Mouse (Mus musculus): ENCODE measurements around the gene Gm13271.
"Not testable (repeated sequence)": the region's sequence is repeated elsewhere in the genome, so short reads cannot be mapped to it uniquely, and the experiment has no call there.

The Gm13271 gene

GRCm38 (mm10) chr4:88754818-88755340, at the start of gene Gm13271:
Gm13271 (plus strand) TSS chr4:88754868.
- in situ Hi-C loops (cut with MboI; ENCODE audit: low sequenced_read_pairs), result not testable (repeated sequence)

GRCm38 (mm10) chr4:88705924-88706323, 48.7 kb upstream of the Gm13271 start:
- in situ Hi-C loops (cut with MboI; ENCODE audit: low sequenced_read_pairs), result no loop called here

- in situ Hi-C loops (cut with MboI; ENCODE audit: low sequenced_read_pairs), result no loop called here
Observed at GRCm38 (mm10) chr4:88707128-88707826, 47.4 kb upstream of the Gm13271 start.

DNA sequence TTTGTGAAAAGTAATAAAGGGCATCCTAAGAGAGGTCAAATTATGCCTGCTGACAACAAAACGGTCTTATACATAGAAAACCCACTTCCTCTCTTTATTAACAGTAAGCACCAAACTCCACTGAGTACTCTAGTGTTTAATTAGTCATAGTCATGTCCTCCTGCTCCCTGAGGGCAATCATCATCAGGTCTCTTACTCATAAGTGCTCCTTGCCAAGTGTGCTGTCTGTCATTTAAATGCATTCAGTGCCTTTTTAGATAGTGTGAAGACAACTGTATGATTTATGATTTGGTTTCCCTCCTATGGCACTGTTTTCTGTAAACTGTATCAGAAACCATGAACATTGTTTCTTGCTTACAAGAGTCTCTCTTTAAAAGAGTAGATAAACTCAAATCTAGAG, 40.4 kb upstream of the Gm13271 start:
- in situ Hi-C loops (cut with MboI; ENCODE audit: low sequenced_read_pairs), result no loop called here

- in situ Hi-C loops (cut with MboI; ENCODE audit: low sequenced_read_pairs), result no loop called here
Observed at GRCm38 (mm10) chr4:88715059-88715458, 39.6 kb upstream of the Gm13271 start.

DNA sequence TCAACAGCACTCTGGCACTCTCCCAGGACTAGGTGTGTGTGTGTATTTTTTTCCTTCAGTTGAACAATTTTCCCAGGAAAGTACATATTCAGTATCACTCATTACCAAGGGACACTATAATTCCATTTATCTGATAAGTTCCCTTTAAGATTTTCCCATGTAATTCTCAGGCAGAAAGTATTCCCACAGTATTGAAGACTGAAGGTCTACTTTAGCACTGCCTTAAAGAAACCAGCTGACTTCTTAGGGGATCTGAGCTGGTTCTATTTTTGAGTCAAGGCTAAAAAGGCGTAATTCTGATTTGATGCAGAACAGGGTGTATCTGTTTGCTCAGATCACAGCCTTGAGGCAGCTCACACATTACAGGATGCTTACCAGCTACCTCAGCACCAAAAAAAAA, 36.0 kb upstream of the Gm13271 start:
- in situ Hi-C loops (cut with MboI; ENCODE audit: low sequenced_read_pairs), result no loop called here

- in situ Hi-C loops (cut with MboI; ENCODE audit: low sequenced_read_pairs), result no loop called here
Observed at GRCm38 (mm10) chr4:88721791-88722721, 32.6 kb upstream of the Gm13271 start, which contains the start of the genes Gm26566 and Klhl9. Gm26566 (plus strand) TSS chr4:88721805. Klhl9 (minus strand) TSS chr4:88722465.

DNA sequence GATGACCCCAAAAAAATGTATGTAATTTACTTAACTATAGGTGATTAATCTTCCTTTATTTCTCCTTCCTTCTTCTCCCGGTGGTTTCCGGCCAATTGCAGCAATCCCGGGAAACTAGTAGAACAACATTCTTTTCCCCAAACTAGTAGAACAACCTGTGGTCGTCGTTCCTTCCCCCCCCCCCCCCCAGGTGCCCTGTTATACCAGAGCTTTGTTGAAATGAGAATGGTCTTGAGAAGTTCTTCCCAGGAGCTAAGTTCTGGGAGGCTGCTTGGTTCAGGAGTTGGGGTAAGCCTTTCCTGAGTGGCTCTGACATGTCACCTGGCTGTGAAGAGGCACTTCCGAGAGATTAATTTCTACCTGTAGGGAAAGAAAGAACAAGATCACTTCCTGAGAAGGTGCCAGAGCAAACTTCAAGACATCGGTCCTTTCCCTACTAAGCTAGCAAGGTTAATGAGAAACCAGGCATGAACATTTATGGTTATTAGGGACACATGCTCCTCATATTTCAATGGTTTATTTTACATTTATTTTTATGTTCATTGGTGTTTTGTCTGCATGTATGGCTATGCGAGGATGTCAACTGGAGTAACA, 31.1 kb upstream of the Gm13271 start:
- in situ Hi-C loops (cut with MboI; ENCODE audit: low sequenced_read_pairs), result no loop called here

DNA sequence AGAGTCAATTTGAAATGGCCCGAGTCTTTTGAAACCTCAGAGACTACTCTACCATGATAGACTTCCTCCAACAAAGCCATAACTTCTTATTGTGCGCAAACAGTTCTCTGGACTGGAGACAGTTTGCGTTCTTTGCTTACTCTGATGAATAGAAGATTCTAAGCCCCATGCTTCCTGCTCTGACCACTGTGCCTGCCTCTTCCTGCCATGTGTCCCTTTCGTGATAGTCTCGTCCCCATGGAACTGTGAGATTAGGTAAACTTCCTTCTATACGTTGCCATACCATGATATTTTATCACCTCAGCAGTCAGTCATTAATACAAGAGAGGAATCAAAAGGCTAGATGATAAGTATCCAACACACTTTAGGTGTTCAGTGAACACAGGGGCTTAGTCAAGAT, 27.9 kb upstream of the Gm13271 start:
- in situ Hi-C loops (cut with MboI; ENCODE audit: low sequenced_read_pairs), result no loop called here

- in situ Hi-C loops (cut with MboI; ENCODE audit: low sequenced_read_pairs), result no loop called here
Observed at GRCm38 (mm10) chr4:88727324-88727723, 27.3 kb upstream of the Gm13271 start.

DNA sequence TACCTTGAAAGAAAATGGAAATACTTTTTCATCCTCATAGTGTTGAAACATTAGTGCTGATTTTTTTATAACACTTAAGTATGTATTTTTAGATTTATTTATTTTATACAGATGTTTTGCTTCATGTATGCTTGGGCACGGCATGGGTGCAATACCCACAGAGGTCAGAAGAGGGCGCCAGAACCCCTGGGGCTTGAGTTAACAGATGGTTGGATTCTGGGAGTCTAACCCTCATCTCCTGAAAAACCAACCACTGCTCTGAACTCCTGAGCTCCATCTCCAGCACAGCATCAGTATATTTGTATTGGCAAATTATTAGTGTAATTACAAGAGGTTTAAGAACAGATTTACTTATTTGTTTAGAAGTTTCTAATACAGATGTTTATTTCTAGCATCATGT, 16.2 kb upstream of the Gm13271 start:
- in situ Hi-C loops (cut with MboI; ENCODE audit: low sequenced_read_pairs), result no loop called here

DNA sequence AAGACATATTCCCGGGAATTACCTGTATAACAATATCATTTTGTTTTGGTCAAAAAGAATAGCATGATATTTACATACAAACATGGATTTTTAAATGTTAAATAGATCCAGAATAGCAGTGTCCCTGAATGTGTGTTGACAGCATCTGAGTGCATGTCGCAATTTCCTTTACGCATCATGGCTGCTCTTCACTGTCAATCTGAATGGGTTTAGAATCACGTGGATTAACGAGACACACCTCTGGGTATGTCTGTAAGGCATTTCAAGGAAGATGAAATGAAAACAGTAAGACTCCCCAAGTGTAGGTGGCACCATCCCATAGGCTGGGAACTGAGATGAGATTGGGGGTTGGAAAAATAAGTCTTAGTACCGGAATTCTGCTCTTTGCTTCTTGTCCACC, 15.6 kb upstream of the Gm13271 start:
- in situ Hi-C loops (cut with MboI; ENCODE audit: low sequenced_read_pairs), result no loop called here

DNA sequence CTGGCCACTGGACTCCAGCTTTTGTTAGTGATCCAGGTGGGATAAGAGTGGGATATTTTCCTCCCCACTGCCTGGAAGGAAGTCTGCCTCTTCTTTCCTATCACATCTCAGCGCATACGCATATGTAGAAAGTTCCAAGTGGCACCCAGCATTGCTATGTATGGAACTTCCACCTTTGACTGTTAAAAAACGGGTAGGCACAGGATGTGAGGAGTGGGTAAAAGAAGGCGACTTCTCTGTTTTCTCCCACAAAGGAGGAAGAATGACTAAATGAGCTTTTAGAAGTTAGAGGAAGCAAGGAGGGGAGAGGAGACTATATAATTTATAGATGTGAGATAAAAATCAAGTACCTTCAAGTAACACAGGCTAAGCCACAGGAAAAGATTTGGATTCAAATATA, 13.2 kb upstream of the Gm13271 start:
- in situ Hi-C loops (cut with MboI; ENCODE audit: low sequenced_read_pairs), result no loop called here

- in situ Hi-C loops (cut with MboI; ENCODE audit: low sequenced_read_pairs), result no loop called here
Observed at GRCm38 (mm10) chr4:88742771-88743371, 11.8 kb upstream of the Gm13271 start.

DNA sequence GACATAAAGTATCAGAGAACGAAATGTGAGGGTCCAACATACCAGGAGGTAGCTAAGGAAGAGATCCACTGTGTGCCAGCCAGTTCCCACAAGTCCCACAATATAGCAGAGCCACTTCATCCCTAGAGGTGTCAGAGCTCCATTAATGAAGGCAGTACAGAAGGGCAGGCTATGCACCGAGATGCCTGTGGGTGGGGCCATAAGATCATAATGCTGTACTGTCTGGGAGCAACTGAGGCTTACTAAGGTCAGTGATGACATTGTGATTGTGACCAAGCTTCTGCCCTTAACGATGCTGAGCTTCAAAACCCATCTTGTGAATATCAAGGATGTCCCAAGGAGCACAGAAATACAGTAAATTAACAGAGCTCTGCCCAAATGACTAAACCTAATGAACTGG, 10.5 kb upstream of the Gm13271 start:
- in situ Hi-C loops (cut with MboI; ENCODE audit: low sequenced_read_pairs), result no loop called here

GRCm38 (mm10) chr4:88749926-88750325, 4.7 kb upstream of the Gm13271 start:
- in situ Hi-C loops (cut with MboI; ENCODE audit: low sequenced_read_pairs), result no loop called here

GRCm38 (mm10) chr4:88756581-88757513, 2.2 kb downstream of the Gm13271 start:
- in situ Hi-C loops (cut with MboI; ENCODE audit: low sequenced_read_pairs), result not testable (repeated sequence)

DNA sequence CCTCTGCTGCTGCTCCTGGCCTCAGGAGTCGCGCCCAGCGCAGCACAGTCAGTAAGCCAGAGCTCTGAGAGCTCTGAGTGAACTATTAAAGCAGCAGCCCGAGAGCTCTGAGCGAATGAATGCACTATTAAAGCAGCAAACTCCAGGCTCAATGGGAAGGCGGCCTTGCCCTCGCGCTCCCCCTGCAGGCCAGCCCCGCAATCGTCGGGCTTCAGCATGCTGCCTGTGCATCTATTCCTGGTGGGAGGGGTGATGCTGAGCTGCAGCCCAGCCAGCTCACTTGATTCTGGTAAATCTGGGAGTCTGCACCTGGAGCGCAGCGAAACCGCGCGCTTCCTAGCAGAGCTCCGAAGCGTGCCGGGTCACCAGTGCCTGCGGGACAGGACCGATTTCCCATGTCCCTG, 3.0 kb downstream of the Gm13271 start:
- in situ Hi-C loops (cut with MboI; ENCODE audit: low sequenced_read_pairs), result not testable (repeated sequence)

GRCm38 (mm10) chr4:88758751-88759150, 4.1 kb downstream of the Gm13271 start:
- in situ Hi-C loops (cut with MboI; ENCODE audit: low sequenced_read_pairs), result not testable (repeated sequence)

Data from CH12F3 (cell line).